Mouse (Mus musculus) lung, embryonic 14.5 days (tissue): Measurements from ENCODE around the gene Gm27027. TPM values are rescaled to one million over a fixed set of nuclear protein-coding genes. Genes with fewer than 3 reads are reported as not detected.

ENCODE experiments used
- ATAC-seq: fragments of 200-750 bp; cut with Nextera tagmentation; 2 replicates; pipeline ENCODE4 v1.8.0; 2017; ENCODE audit warnings: mild to moderate bottlenecking, moderate TSS enrichment, moderate library complexity; ENCODE audit not compliant: insufficient read depth
- DNase-seq: peaks from one replicate; pipeline ENCODE4 v3.0.0-alpha.2; 2015
- H3K27ac ChIP-seq: fragments of 300-500 bp; sonication (generic); 2 replicates; pipeline ENCODE4 v1.5.1; 2014; ENCODE audit warnings: low read depth, mild to moderate bottlenecking, moderate library complexity
- H3K27me3 ChIP-seq: fragments of 300-500 bp; sonication (generic); 2 replicates; pipeline ENCODE4 v1.6.1; 2014; ENCODE audit warnings: low read length, control low read depth; ENCODE audit not compliant: insufficient read depth
- H3K36me3 ChIP-seq: fragments of 300-500 bp; sonication (generic); 2 replicates; pipeline ENCODE4 v1.6.1; 2014; ENCODE audit warnings: control low read depth; ENCODE audit not compliant: insufficient read depth
- H3K4me1 ChIP-seq: fragments of 300-500 bp; sonication (generic); 2 replicates; pipeline ENCODE4 v1.6.1; 2014; ENCODE audit warnings: antibody characterized with exemption, control low read depth; ENCODE audit not compliant: insufficient read depth
- H3K4me2 ChIP-seq: fragments of 300-500 bp; sonication (generic); 2 replicates; pipeline ENCODE4 v1.6.1; 2014; ENCODE audit warnings: mild to moderate bottlenecking
- H3K4me3 ChIP-seq: fragments of 300-500 bp; sonication (generic); 2 replicates; pipeline ENCODE4 v1.5.1; 2014; ENCODE audit warnings: low read depth, low read length
- H3K9ac ChIP-seq: fragments of 300-500 bp; sonication (generic); 2 replicates; pipeline ENCODE4 v1.6.1; 2014
- H3K9me3 ChIP-seq: fragments of 300-500 bp; sonication (generic); 2 replicates; pipeline ENCODE4 v1.6.1; 2016; ENCODE audit warnings: low read depth, low read length, control low read depth
- CTCF ChIP-seq: IDR thresholded peaks from 2 replicates; pipeline ENCODE4 v1.5.1; 2016; ENCODE audit warnings: antibody characterized with exemption, low read depth
- WGBS: fragments of 180-500 bp; shearing (Covaris S2); extraction: QIAGEN DNeasy Blood & Tissue Kit; methylation state at CpG from one replicate; pipeline ENCODE4 v1.1.7; 2014; 5-methylcytosine and 5-hydroxymethylcytosine counted together
- polyA plus RNA-seq: library from polyadenylated mRNA; unstranded; fragments of >200 nt; fragmentation: Nextera tagmentation; extraction: Ambion mirVana; gene quantifications from 2 replicates; pipeline ENCODE4 v1.2.1, GENCODE M21; 2014

The Gm27027 gene
- polyA plus RNA-seq, 1 experiment from 2014 or later: not detected

DNA sequence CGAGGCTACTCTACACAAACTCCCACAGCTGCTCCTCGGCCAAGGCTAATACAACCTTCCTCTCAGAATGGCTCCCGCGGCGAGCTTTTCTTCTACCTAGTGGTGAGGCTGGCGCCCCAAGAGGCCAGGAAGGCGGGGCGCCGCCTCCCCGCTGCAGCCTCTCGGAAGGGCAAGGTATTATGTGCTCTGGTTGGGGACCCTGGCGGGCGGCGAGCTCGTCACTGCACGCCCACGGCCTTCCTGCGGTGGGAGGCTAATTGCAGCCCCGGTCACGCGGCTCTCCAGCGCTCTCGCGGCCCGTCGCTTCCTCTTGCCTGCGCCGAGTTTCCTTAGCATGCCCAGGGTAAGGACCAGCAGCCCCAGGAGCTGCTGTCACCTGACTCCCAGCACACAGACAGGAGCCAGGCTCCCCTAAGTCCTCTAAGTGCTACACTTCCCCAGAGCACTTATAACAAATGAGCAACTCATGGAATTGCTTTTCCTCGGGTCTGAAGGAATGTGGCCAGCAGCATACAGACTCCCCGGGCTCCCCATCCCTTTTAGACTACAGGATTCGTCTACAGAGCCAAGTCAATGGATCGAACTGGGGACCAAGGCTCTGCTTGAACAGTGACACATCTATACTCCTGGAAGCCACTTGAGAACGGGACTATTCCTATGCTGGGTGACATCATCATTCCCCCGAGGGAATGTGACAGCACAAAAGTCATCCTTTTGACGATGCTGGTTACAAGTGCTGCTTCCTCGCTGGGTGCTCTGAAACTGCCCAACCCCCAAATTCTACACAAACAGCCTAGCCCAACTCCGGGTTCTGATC is 19.5 kb downstream of the Gm27027 start:
- Histone ChIP-seq H3K27ac (no peak overlapping the region), H3K4me2 (peak overlapping the region; percentile 70), H3K27me3 (no peaks in the 10 kb centered on the region), H3K4me3 (peak overlapping the region; percentile 36), H3K36me3 (peaks cover 25% of the 10 kb centered on the region), H3K4me1 (0 out of 2 replicates have a peak, but pooled peaks cover 8% of the 10 kb centered on the region), H3K9me3 (no peaks in the 10 kb centered on the region), H3K9ac (peak overlapping the region; percentile 50)
- ATAC-seq (peak; percentile 77), DNase-seq (peak; percentile 75)
- TF ChIP-seq CTCF: peak; percentile 50
- WGBS: 2% methylated on average over 37 of the region's 37 CpGs

DNA sequence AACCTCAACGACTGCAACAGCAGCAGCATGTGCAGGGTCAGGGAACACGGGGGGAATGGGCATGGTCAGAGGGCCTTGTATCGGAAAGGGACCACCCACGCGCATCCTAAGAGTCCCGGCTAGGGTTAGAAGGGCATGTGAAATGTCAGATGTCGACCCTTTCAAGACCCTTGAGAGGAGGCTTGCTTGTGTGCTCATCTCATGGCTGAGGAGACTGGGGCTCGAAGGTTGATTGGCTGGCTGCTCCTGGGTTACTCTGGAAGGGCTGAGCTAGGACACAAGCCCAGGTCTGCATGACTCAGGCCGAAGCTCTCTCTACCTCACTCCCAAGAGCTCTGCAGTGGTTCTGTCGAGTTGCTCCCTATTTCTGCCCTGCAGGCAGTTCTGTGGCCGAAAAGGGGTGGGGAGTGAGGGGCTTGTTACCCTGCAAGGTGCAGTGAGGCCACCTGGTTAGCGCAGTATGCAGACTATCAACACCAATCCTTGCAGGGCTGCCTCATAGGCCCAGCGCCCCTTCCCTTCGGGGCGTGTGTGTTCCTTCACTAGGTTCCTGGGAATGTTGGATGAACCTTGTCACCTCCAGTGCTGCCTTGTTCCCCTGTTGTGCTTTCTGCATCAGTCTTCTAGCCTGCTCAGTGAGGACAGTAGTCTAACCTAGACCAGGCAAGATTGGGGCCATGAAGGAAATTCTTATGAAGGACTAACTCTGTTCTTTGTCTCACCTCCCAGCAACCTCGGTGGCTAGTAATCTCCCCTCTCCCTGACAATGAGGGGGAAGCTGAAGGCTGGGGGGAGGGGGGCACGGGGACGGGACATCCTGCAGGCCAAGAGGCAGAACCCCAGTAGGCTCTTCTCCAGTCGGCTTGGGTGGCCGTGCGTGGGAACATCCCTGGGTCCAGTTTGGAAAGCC is 20.4 kb downstream of the Gm27027 start:
- no peaks in the 10 kb centered on the region for H3K9me3 ChIP-seq
- no peak for TF ChIP-seq CTCF
- peak; percentile 7 for DNase-seq
- H3K4me1 ChIP-seq: 0 out of 2 replicates have a peak, but pooled peaks cover 8% of the 10 kb centered on the region
- H3K27me3 ChIP-seq: no peaks in the 10 kb centered on the region
- H3K4me2 ChIP-seq: peak overlapping the region; percentile 70
- H3K9ac ChIP-seq: peak overlapping the region; percentile 50
- H3K4me3 ChIP-seq: peak overlapping the region; percentile 36
- 21% methylated on average over 21 of the region's 21 CpGs for WGBS
- H3K27ac ChIP-seq: no peak overlapping the region
- ATAC-seq: peak; percentile 29; the same call in 1 of the 2 replicates
- peaks cover 21% of the 10 kb centered on the region for H3K36me3 ChIP-seq

- H3K27ac ChIP-seq: no peak overlapping the region
- peaks cover 13% of the 10 kb centered on the region for H3K36me3 ChIP-seq
- H3K9ac ChIP-seq: no peak overlapping the region
- 0 out of 2 replicates have a peak, but pooled peaks cover 8% of the 10 kb centered on the region for H3K4me1 ChIP-seq
- TF ChIP-seq CTCF: no peak
- DNase-seq (peak; percentile 19), ATAC-seq (no peak)
- 41% methylated on average over 7 of the region's 7 CpGs for WGBS
- H3K4me2 ChIP-seq: no peak overlapping the region
- H3K27me3 ChIP-seq: no peaks in the 10 kb centered on the region
- no peaks in the 10 kb centered on the region for H3K9me3 ChIP-seq
- H3K4me3 ChIP-seq: no peak overlapping the region
Observed at GRCm38 (mm10) chr2:93975041-93975440, 21.1 kb downstream of the Gm27027 start.

GRCm38 (mm10) chr2:93971647-93972046 is 24.5 kb downstream of the Gm27027 start:
- Histone ChIP-seq H3K4me3 (no peak overlapping the region), H3K9ac (no peak overlapping the region), H3K4me1 (0 out of 2 replicates have a peak, but pooled peaks cover 3% of the 10 kb centered on the region), H3K36me3 (no peaks in the 10 kb centered on the region), H3K4me2 (no peak overlapping the region), H3K27me3 (no peaks in the 10 kb centered on the region), H3K27ac (no peak overlapping the region), H3K9me3 (no peaks in the 10 kb centered on the region)
- DNase-seq (no peak), ATAC-seq (no peak)
- no peak for TF ChIP-seq CTCF
- 64% methylated on average over 3 of the region's 3 CpGs for WGBS

- 47% methylated on average over 7 of the region's 7 CpGs for WGBS
- no peak overlapping the region for H3K4me3 ChIP-seq
- peak; percentile 38; the same call in 1 of the 2 replicates for ATAC-seq
Observed at GRCm38 (mm10) chr2:93964494-93965160, 31.5 kb downstream of the Gm27027 start.

GRCm38 (mm10) chr2:93963802-93964201 is 32.4 kb downstream of the Gm27027 start:
- TF ChIP-seq CTCF: no peak
- DNase-seq (no peak), ATAC-seq (no peak)
- Histone ChIP-seq H3K36me3 (no peaks in the 10 kb centered on the region), H3K4me3 (no peak overlapping the region), H3K27me3 (no peaks in the 10 kb centered on the region), H3K9ac (no peak overlapping the region), H3K27ac (no peak overlapping the region), H3K4me1 (no peaks in the 10 kb centered on the region), H3K9me3 (no peaks in the 10 kb centered on the region), H3K4me2 (no peak overlapping the region)
- 42% methylated on average over 1 of the region's 1 CpGs for WGBS

More at GRCm38 (mm10) chr2:93964494-93965160, 31.5 kb downstream of the Gm27027 start:
- no peak for TF ChIP-seq CTCF
- H3K9me3 ChIP-seq: no peaks in the 10 kb centered on the region
- no peaks in the 10 kb centered on the region for H3K27me3 ChIP-seq
- H3K4me1 ChIP-seq: no peaks in the 10 kb centered on the region
- no peak overlapping the region for H3K27ac ChIP-seq
- peak; percentile 39 for DNase-seq
- no peaks in the 10 kb centered on the region for H3K36me3 ChIP-seq
- no peak overlapping the region for H3K9ac ChIP-seq
- H3K4me2 ChIP-seq: no peak overlapping the region
